Mouse (Mus musculus) bone marrow, adult 2 months (tissue): Measurements from ENCODE around the gene Lao1.

Experiments
- CTCF ChIP-seq: fragments of 200-500 bp; IDR thresholded peaks from 2 replicates; pipeline ENCODE4 v1.5.1; 2011; ENCODE audit warnings: low read length, control low read depth; ENCODE audit not compliant: control insufficient read depth, insufficient read depth
- POLR2A ChIP-seq: fragments of 200-500 bp; IDR thresholded peaks from 2 replicates; pipeline ENCODE4 v1.6.1; 2011; ENCODE audit warnings: low read depth, mild to moderate bottlenecking, control low read depth, low read length, borderline replicate concordance; ENCODE audit not compliant: control insufficient read depth

DNA sequence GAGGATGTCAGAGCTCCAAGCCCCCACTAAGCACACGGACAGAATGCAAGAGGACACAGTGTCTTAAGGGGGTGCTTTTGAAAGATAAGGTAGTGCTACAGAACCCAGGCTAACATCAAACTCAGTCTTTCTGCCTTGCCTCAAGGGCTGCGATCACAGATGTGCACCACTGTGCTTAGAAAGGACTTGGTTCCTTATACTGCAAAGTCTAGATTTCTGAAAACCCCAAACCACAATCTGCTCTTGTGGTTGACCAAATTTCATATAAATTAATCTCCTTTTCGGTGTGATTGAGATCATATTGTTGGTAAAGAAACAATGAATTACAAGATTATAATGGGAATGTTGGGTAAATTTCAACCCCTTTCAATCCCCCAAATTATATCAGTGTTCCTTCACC lies 41.1 kb downstream of the Lao1 start:
- no peak for TF ChIP-seq CTCF
- TF ChIP-seq POLR2A: no peak
